Mouse (Mus musculus) gonadal fat pad, adult 2 months (tissue): ENCODE data around the gene 4930539E08Rik. TPM values are rescaled to one million over a fixed set of nuclear protein-coding genes. Genes with fewer than 3 reads are reported as not detected.

ENCODE experiments used
- DNase-seq: peaks from one replicate; pipeline ENCODE4 v3.0.0-alpha.2; 2012; ENCODE audit warnings: low read depth
- polyA plus RNA-seq: library from polyadenylated mRNA; depleted of rRNA; stranded (reverse); fragments of >200 nt; gene quantifications from 2 replicates; pipeline ENCODE4 v1.2.3, GENCODE M21; 2012

Gene 4930539E08Rik
- polyA plus RNA-seq, 1 experiment, result 0.30 TPM

DNA sequence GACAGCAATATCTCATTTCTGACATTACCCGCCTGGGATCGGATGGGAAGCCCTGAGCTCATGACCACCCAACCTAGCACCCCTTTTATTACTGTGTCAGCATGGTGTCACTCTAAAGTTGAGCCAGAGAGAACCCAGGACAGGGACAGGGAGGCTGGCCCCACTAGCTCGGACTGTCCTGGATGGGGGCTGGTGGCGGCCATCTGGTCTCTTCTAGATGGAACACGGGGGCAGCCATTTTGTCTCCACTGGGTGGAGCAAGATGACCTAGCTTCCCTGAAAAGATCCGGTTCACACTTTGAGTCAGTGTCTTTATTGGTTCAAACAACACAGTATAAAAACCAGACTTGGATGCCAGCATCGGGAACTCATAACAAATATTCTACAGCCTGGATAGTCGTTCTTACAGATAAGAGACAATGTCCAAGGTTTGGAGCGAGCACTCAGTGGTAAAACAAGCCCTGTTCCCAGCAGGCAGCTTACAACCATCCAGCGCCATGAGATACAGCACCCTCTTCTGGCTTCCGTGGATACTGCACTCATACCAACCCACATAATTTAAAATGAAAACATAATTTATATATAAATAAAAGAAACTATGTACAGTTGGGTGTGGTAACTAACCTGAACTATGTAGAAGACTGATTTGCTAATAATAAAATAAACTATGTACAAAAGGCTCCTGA, 18.9 kb downstream of the 4930539E08Rik start:
- no peak for DNase-seq

DNA sequence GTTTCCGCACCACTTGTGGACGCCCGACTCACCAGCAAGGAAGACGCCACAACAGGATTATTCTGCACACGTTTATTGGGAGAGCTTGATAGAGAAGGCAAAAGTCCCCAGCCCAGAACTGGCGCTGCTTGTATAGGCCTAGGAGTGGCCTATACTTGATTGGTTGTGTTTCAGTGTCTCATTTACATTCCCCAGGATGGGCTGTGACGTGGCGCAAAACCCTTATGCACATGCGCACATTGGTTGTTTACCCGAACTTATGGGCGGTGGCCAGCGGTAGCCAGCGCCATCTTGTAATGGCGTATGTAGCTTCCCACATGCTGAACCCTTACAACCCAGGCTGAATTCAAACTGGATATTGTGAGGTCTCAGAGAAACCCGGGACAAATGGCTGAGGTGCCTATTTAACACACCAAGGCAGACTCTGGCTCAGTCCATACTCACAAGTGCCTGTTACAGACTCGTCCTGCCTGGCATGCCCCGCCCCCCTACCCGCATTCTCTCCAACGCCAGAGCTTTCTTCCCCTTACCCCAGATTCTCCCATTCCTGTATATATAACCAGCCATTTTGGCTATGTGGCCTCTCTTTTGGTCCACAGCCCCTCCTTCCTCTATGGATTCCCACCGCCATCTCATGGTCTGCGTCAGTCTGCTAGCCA, 19.8 kb downstream of the 4930539E08Rik start:
- no peak for DNase-seq

- peak; percentile 47 for DNase-seq
These were observed 20.9 kb downstream of the 4930539E08Rik start for GRCm38 (mm10) chr17:28894050-28894767.

DNA sequence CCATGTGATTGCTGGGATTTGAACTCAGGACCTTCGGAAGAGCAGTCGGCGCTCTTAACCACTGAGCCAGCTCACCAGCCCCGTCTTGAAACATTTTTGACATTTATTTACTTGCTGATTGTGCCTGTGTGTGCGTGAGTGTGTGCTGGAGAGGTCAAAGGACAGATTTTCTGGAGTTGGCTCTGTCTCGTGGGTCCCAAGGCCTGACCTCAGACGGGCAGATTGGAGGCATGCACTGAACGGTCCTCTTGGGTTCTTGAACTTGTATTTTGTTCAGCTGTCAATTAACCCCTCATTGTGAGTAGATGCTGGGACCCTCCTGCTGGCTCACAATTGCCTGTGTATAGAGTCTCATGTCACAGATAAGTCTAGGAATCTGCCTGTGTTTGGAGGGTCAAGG, 28.9 kb downstream of the 4930539E08Rik start:
- no peak for DNase-seq

DNA sequence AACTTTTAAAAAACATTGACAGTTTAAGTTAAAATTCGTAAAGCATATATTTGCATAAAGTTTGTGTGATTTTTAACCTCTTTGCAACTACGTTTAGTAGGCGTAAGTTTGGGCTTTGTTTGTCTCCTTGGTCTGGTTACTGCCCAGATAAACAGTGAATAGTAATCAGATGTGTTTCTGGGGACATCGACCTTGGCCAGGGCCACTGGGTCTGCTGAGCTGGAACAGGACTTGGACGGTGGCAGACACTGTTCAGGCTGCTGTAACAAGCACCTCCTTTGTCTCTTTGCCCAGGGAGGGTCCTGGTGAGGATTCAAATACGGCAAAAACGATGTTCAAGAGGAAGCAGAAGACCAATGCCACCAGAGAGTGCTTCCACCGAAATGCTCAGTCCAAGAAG, 29.9 kb downstream of the 4930539E08Rik start:
- no peak for DNase-seq

- no peak for DNase-seq
These were observed 31.1 kb downstream of the 4930539E08Rik start for GRCm38 (mm10) chr17:28883941-28884516.

GRCm38 (mm10) chr17:28882810-28883209, 32.3 kb downstream of the 4930539E08Rik start:
- DNase-seq, result no peak

GRCm38 (mm10) chr17:28882316-28882715, 32.8 kb downstream of the 4930539E08Rik start:
- DNase-seq, result no peak

DNA sequence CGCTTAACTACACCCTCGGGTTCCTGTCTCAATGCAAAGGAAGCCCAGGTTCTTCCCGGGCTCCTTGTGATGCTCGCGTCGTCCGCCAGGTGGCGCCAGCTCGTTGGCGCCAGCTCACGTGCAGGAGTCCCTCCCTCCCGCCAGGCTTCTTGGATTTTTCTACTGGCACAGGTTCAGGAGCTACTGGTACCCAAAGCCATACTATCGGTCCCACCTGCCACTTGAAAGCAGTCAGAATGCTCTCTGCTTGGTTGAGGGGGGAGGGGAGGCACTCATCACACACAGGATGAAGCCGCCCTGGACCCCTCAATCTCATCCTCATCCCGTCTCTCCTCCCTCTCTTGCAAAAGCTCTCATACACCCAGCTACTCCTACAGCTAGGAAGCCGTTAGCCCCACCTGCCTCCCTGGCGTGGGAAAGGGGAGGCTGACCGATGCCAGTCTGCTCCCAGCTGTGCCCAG, 35.2 kb downstream of the 4930539E08Rik start:
- DNase-seq, result no peak

- DNase-seq, result no peak
These were observed 38.3 kb downstream of the 4930539E08Rik start for GRCm38 (mm10) chr17:28876821-28877220.

GRCm38 (mm10) chr17:28876331-28876730, 38.8 kb downstream of the 4930539E08Rik start:
- DNase-seq, result no peak

- peak; percentile 73 for DNase-seq
These were observed 39.8 kb downstream of the 4930539E08Rik start for GRCm38 (mm10) chr17:28875316-28875715.

- DNase-seq, result peak; percentile 90
These were observed 40.3 kb downstream of the 4930539E08Rik start for GRCm38 (mm10) chr17:28874825-28875224.

DNA sequence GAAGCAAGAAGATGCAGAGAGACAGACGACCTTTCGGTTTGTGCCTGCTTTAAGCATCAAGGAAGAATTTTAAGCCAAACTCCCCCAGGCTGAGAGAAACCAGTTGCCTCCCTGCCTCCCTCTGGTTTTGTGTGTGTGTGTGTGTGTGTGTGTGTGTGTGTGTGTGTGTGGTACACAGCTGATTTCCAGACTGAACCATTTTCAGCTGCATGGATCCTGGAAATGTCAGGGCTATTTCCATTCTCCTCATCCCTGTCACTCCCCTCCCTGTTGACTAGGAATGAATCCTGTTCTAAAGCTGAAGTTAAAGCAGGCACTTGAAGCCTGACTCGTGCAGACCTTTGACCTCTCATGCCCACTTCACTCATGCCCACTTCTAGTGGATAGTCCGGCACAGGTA, 40.9 kb downstream of the 4930539E08Rik start:
- no peak for DNase-seq

DNA sequence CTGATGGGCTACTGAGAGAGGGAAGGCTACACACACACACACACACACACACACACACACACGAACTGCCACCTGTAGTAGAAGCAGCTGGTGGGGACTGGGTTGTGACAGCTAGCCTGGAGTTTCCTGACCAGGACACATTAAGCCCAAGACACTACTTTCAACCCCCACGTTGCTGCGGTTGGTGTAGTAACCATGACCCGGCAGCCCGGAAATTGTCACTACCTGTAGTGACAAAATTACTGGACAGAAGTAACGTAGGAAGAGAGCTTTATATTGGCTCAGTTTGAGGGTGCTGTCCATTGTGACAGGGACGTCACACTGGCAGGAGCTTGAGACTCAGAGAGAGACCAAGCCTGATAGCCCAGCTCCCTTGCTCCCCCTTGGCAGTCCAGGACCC, 42.8 kb downstream of the 4930539E08Rik start:
- no peak for DNase-seq

- DNase-seq, result no peak
These were observed 43.3 kb downstream of the 4930539E08Rik start for GRCm38 (mm10) chr17:28871831-28872230.

DNA sequence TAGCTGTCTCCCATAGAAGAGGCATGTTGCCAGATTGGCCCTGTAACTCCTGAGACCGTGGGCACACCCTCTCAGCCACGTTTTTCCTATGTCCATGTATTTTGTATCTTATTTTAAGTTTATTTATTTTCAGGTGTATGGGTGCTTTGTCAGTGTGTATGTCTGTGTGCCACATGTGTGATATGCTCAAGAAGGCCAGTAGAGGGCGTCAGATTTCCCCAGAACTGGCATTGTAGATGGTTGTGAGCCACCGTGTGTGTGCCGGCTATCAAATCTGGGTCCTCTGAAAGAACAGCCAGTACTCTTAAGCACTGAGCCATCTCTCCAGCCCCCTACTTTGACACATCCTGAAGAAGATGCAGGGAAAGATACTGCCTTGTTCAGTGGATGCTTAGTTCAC, 44.7 kb downstream of the 4930539E08Rik start:
- DNase-seq, result no peak

DNA sequence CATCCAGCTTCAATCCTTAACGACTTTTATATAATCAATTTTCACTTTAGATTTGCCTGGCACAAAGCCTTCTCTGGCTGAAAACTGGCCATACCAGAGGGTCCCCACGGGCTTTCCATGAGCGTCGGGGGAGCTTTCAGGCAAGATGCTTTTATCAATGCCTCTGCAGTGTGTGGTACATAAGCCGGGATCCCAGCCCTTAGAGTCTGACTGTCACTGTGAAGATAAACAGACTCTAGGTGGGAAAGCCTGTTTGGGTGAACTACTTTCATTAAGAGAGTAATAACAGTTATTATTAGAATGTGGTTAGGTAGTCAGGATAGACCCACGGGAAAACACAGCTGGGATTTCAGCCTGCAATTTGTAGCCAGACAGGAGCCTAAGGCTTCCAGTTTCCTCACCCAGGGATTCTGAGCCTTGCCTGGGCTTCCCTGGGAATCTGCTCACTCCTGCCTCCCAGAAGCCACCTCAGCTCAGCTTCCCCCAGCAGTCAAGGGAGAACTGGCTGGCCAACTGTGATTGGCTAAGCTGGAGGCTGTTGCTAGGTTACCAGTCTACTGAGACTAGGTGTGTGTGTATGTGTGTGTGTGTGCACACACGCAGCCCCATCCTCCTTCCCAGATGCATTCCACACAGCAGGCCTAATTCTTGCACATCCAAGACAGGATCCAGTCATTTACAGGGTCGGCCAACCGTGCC, 45.6 kb downstream of the 4930539E08Rik start:
- no peak for DNase-seq

DNA sequence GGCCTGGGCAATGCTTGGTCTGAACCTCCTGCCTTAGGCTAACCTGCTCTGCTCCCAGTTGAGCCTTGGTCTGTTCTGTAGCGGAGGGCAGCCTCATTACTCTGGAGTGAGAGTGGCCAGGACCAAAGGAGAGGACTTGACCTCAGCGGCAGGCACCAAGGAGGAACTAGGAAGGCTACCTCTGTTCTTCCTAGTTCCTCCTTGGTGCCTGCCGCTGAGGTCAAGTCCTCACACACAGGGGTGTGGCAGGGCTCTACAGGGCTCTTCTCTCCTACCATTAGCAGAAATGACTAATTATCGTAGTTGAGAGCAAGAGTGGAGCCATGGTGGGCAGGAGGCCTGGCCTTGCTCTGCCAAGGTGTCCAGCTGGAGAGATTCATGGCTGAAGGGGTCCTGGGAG, 47.7 kb downstream of the 4930539E08Rik start:
- DNase-seq, result no peak

- DNase-seq, result no peak
These were observed 48.2 kb downstream of the 4930539E08Rik start for GRCm38 (mm10) chr17:28866921-28867320.

DNA sequence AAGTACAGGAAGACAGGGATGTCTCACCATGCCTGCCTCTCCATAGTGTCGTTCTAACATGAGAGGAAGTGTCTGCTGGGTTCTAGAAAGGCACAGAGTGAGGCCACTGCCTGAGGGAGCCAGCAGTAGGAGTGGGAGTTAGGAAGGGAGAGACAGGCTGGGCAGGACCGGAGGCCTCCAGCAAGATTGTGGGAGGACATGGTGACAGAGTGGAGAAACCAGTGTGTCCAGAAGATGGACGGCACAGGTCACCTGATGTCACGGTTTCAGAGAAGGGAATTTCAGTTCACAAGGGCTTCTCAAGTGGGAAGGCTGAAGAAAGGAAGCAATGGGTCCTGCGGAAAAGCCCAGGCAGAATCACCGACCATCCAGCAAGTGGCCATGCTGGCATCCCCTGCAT, 50.7 kb downstream of the 4930539E08Rik start:
- no peak for DNase-seq

- no peak for DNase-seq
These were observed 51.2 kb downstream of the 4930539E08Rik start for GRCm38 (mm10) chr17:28863926-28864325.
